Mouse (Mus musculus) spleen, adult 2 months (tissue): ENCODE results near the gene Elmo2. TPM values are rescaled to one million over a fixed set of nuclear protein-coding genes. Genes with fewer than 3 reads are reported as not detected.
A peak's percentile ranks its signal among the peaks of the same experiment; 100 is the strongest.

Experiments
- DNase-seq, 2 experiments: peaks; one replicate each; pipeline versions ENCODE4 v3.0.0 to v3.0.0-alpha.2; 2012 to 2021; ENCODE audit warnings: low spot score in 2 of 2, low read depth in 1 of 2
- H3K27ac ChIP-seq: fragments of 200-500 bp; 2 replicates; pipeline ENCODE4 v1.5.1; 2012; ENCODE audit warnings: low read length, inconsistent platforms; ENCODE audit not compliant: insufficient read depth
- H3K27me3 ChIP-seq: fragments of 200-500 bp; 2 replicates; pipeline ENCODE4 v1.6.1; 2012; ENCODE audit warnings: mild to moderate bottlenecking, moderate library complexity, low read length, inconsistent platforms; ENCODE audit not compliant: control insufficient read depth, insufficient read depth
- H3K36me3 ChIP-seq: fragments of 200-500 bp; 2 replicates; pipeline ENCODE4 v1.6.1; 2012; ENCODE audit warnings: mild to moderate bottlenecking, low read length, inconsistent platforms; ENCODE audit not compliant: control insufficient read depth, insufficient read depth
- H3K4me1 ChIP-seq: fragments of 200-500 bp; 2 replicates; pipeline ENCODE4 v1.6.1; 2011; ENCODE audit warnings: inconsistent platforms; ENCODE audit not compliant: control insufficient read depth, insufficient read depth, insufficient read length
- H3K4me3 ChIP-seq: fragments of 200-500 bp; 2 replicates; pipeline ENCODE4 v1.5.1; 2011; ENCODE audit warnings: mild to moderate bottlenecking, inconsistent platforms; ENCODE audit not compliant: insufficient read depth, insufficient read length; ENCODE audit errors: extremely low read depth
- CTCF ChIP-seq: fragments of 200-500 bp; IDR thresholded peaks from 2 replicates; pipeline ENCODE4 v1.5.1; 2011; ENCODE audit warnings: mild to moderate bottlenecking, inconsistent platforms; ENCODE audit not compliant: insufficient read depth, insufficient read length, insufficient replicate concordance; ENCODE audit errors: extremely low read depth
- POLR2A ChIP-seq: fragments of 200-500 bp; IDR thresholded peaks from 2 replicates; pipeline ENCODE4 v1.6.1; 2011; ENCODE audit warnings: low read depth, low read length, inconsistent platforms
- WGBS: fragments of 180-500 bp; shearing (Covaris S2); methylation state at CpG from one replicate; pipeline ENCODE4 v1.1.7; 2018; 5-methylcytosine and 5-hydroxymethylcytosine counted together
- polyA plus RNA-seq: library from polyadenylated mRNA; depleted of rRNA; stranded (reverse); fragments of >200 nt; gene quantifications from 2 replicates; pipeline ENCODE4 v1.2.3, GENCODE M21; 2012

Elmo2 gene
- polyA plus RNA-seq, 1 experiment, result 62.3 TPM

GRCm38 (mm10) chr2:165285621-165286020 is 40.7 kb downstream of the Elmo2 start:
- peak overlapping the region; percentile 81 for H3K4me3 ChIP-seq
- H3K27me3 ChIP-seq, result no peaks in the 10 kb centered on the region
- H3K36me3 ChIP-seq, result peaks cover 25% of the 10 kb centered on the region
- TF ChIP-seq POLR2A (no peak; the same call in 1 of the 2 replicates), CTCF (no peak)
- H3K27ac ChIP-seq, result peak overlapping the region; percentile 82
- 12% methylated on average over 8 of the region's 8 CpGs for WGBS
- peak; percentile 53 to 73 for DNase-seq
- peaks cover 3% of the 10 kb centered on the region; the same call in 1 of the 2 replicates for H3K4me1 ChIP-seq

- WGBS, result 78% methylated on average over 3 of the region's 3 CpGs
- DNase-seq, result no peak
- Histone ChIP-seq H3K36me3 (peaks cover 28% of the 10 kb centered on the region), H3K4me1 (peaks cover 3% of the 10 kb centered on the region; the same call in 1 of the 2 replicates), H3K27ac (no peak overlapping the region), H3K27me3 (no peaks in the 10 kb centered on the region), H3K4me3 (no peak overlapping the region)
- no peak for TF ChIP-seq CTCF
- no peak for TF ChIP-seq POLR2A
These were observed 41.2 kb downstream of the Elmo2 start for GRCm38 (mm10) chr2:165285034-165285433.

GRCm38 (mm10) chr2:165284377-165284776 is 41.9 kb downstream of the Elmo2 start:
- peaks cover 27% of the 10 kb centered on the region for H3K36me3 ChIP-seq
- no peak overlapping the region for H3K4me3 ChIP-seq
- no peak overlapping the region for H3K27ac ChIP-seq
- WGBS, result 75% methylated on average over 7 of the region's 7 CpGs
- peaks cover 3% of the 10 kb centered on the region; the same call in 1 of the 2 replicates for H3K4me1 ChIP-seq
- no peak for TF ChIP-seq CTCF
- no peak for TF ChIP-seq POLR2A
- H3K27me3 ChIP-seq, result no peaks in the 10 kb centered on the region
- no peak for DNase-seq

- Histone ChIP-seq H3K27me3 (no peaks in the 10 kb centered on the region), H3K4me3 (no peak overlapping the region), H3K36me3 (peaks cover 31% of the 10 kb centered on the region), H3K4me1 (peaks cover 3% of the 10 kb centered on the region; the same call in 1 of the 2 replicates), H3K27ac (no peak overlapping the region)
- DNase-seq, result no peak
- TF ChIP-seq POLR2A, result no peak
- TF ChIP-seq CTCF, result no peak
- 91% methylated on average over 3 of the region's 3 CpGs for WGBS
These were observed 42.6 kb downstream of the Elmo2 start for GRCm38 (mm10) chr2:165283644-165284043.

GRCm38 (mm10) chr2:165281779-165282311 is 44.4 kb downstream of the Elmo2 start:
- H3K36me3 ChIP-seq, result peaks cover 41% of the 10 kb centered on the region
- no peak for DNase-seq
- H3K27ac ChIP-seq, result no peak overlapping the region
- peaks cover 1% of the 10 kb centered on the region; the same call in 1 of the 2 replicates for H3K4me1 ChIP-seq
- WGBS, result 84% methylated on average over 4 of the region's 6 CpGs
- no peak for TF ChIP-seq CTCF
- TF ChIP-seq POLR2A, result no peak
- no peaks in the 10 kb centered on the region for H3K27me3 ChIP-seq
- H3K4me3 ChIP-seq, result no peak overlapping the region

- H3K36me3 ChIP-seq, result peaks cover 45% of the 10 kb centered on the region
- TF ChIP-seq POLR2A, result no peak
- TF ChIP-seq CTCF, result no peak
- no peak for DNase-seq
- 96% methylated on average over 10 of the region's 10 CpGs for WGBS
- H3K27me3 ChIP-seq, result no peaks in the 10 kb centered on the region
- no peak overlapping the region for H3K4me3 ChIP-seq
- H3K4me1 ChIP-seq, result no peaks in the 10 kb centered on the region
- H3K27ac ChIP-seq, result no peak overlapping the region
These were observed 46.9 kb downstream of the Elmo2 start for GRCm38 (mm10) chr2:165279351-165279750.

GRCm38 (mm10) chr2:165277188-165277740 is 49.0 kb downstream of the Elmo2 start:
- no peak for TF ChIP-seq CTCF
- no peak for TF ChIP-seq POLR2A
- peaks cover 37% of the 10 kb centered on the region for H3K36me3 ChIP-seq
- WGBS, result 87% methylated on average over 5 of the region's 5 CpGs

More at GRCm38 (mm10) chr2:165277188-165277740, 49.0 kb downstream of the Elmo2 start:
- H3K27me3 ChIP-seq, result no peaks in the 10 kb centered on the region
- H3K4me3 ChIP-seq, result no peak overlapping the region
- H3K27ac ChIP-seq, result no peak overlapping the region
- H3K4me1 ChIP-seq, result no peaks in the 10 kb centered on the region
- no peak for DNase-seq
